Comparison of ENCODE assay signal across 17 mouse cellular contexts in genomic region chr17:53654596-53654995, GRCm38 (mm10).
"Had no signal": no experiment of that assay in that cellular context is flagged by ENCODE, and none has a peak within 500 bp of the region (broad histone marks: within the 10 kb centered on the region; RNA-seq: fewer than 3 reads in every experiment).

No protein-coding gene starts in this region.

- H3K27me3 ChIP-seq: limb, embryonic 12.5 days; limb, embryonic 15.5 days; liver, embryonic 12.5 days; liver, embryonic 15.5 days; midbrain, embryonic 12.5 days; midbrain, embryonic 15.5 days; neural tube, embryonic 12.5 days; neural tube, embryonic 15.5 days had no signal

- H3K4me3 ChIP-seq: limb, embryonic 12.5 days; limb, embryonic 15.5 days; liver, embryonic 12.5 days; liver, embryonic 15.5 days; midbrain, embryonic 12.5 days; midbrain, embryonic 15.5 days; neural tube, embryonic 12.5 days; neural tube, embryonic 15.5 days had no signal

- H3K9ac ChIP-seq: limb, embryonic 12.5 days; limb, embryonic 15.5 days; liver, embryonic 12.5 days; liver, embryonic 15.5 days; midbrain, embryonic 12.5 days; midbrain, embryonic 15.5 days; neural tube, embryonic 12.5 days; neural tube, embryonic 15.5 days had no signal

- H3K4me1 ChIP-seq: limb, embryonic 12.5 days; limb, embryonic 15.5 days; liver, embryonic 15.5 days; neural tube, embryonic 12.5 days; neural tube, embryonic 15.5 days had no signal

- ATAC-seq: liver, embryonic 12.5 days; midbrain, embryonic 15.5 days had no signal

- H3K27ac ChIP-seq: limb, embryonic 12.5 days; limb, embryonic 15.5 days; liver, embryonic 12.5 days; liver, embryonic 15.5 days; macrophage; midbrain, embryonic 12.5 days; midbrain, embryonic 15.5 days; neural tube, embryonic 12.5 days; neural tube, embryonic 15.5 days had no signal

- H3K4me2 ChIP-seq: limb, embryonic 12.5 days; limb, embryonic 15.5 days; liver, embryonic 12.5 days; liver, embryonic 15.5 days; midbrain, embryonic 12.5 days; midbrain, embryonic 15.5 days; neural tube, embryonic 12.5 days; neural tube, embryonic 15.5 days had no signal

- DNase-seq: kidney, postnatal 4 days; left cerebral cortex, postnatal 4 days; lung, adult 2 months; right cerebral cortex, adult 18-20 months; right cerebral cortex, postnatal 14 days; spleen, adult 18-20 months; thymus, adult 18-20 months; thymus, postnatal 4 days had no signal

- H3K9me3 ChIP-seq: limb, embryonic 12.5 days; limb, embryonic 15.5 days; liver, embryonic 12.5 days; liver, embryonic 15.5 days; midbrain, embryonic 12.5 days; midbrain, embryonic 15.5 days; neural tube, embryonic 12.5 days; neural tube, embryonic 15.5 days had no signal
